Mouse (Mus musculus): Measurements from ENCODE around the gene Cebpe. TPM values are rescaled to one million over a fixed set of nuclear protein-coding genes. Genes with fewer than 3 reads are reported as not detected.

Gene Cebpe
- polyA plus RNA-seq, 1 experiment from 2014 or later, result not detected

DNA sequence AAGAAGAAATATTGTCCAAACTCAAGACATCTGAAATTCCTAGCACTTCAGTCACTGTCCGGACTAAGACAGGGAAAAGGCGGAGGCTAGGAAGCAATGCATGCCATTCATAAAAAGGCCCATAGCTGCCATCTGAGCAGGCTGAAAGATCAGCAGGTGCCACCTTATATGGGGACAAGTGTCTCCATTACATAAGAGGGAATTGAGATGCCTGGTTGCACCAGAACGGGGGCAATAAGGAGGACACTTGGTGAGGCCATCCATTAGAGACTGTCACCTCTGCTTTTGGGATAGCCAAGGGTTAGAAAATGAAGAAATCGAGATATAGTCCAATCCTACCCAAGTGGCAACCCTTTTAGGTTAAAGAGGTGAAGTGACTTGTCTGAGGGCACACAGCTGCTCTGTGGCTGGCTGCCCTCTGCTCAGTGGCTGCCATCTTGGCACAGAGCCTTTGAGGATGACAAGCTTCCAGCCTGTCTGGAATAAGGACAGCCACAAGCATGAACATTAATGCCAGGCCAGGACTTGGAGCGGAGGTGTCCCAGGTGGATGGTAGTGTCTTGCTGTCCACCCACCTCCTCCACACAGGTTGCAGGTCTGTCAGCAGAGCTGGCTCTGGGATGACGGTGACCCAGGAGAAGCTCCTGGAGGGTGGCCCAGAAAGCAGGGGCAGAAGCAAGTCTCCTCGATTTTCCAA lies 8.8 kb upstream of the Cebpe start:
- Histone ChIP-seq H3K4me1 (replicated peaks) (no peaks in the 10 kb centered on the region), H3K27me3 (replicated peaks) (0 out of 2 replicates have a peak, but pooled peaks cover 3% of the 10 kb centered on the region), H3K27ac (ENCODE audit: poor library complexity, severe bottlenecking) (no peak overlapping the region), H3K9me3 (replicated peaks) (no peaks in the 10 kb centered on the region), H3K36me3 (no peaks in the 10 kb centered on the region), H3K4me3 (no peak overlapping the region), H3K9ac (no peak overlapping the region), H3K4me2 (no peak overlapping the region)
- 82% methylated on average over 7 of the region's 7 CpGs for WGBS
- ATAC-seq (ENCODE audit: insufficient number of reproducible peaks, low FRiP score), result no peak

DNA sequence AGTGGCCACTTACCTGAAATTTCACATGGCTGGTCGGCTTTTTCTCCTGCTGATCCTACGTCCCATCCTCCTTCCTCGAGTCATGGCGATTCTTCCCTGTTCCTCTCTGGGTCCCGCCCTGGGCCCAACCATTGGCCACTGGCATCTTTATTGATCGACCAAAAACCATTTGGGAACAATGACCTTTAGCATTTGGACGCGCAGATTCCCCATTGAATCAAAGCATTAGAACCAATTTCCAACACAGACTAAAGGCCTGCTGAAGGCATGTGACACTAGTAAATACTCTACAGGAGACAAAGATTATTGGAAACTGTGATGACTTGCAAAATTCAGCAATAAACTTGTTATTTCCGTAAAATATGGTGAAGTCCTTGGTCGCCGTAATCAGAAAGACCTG lies 8.1 kb upstream of the Cebpe start:
- H3K9me3 ChIP-seq (replicated peaks), result no peaks in the 10 kb centered on the region
- H3K27ac ChIP-seq (ENCODE audit: poor library complexity, severe bottlenecking), result no peak overlapping the region
- 0 out of 2 replicates have a peak, but pooled peaks cover 3% of the 10 kb centered on the region for H3K27me3 ChIP-seq (replicated peaks)
- WGBS, result 83% methylated on average over 11 of the region's 11 CpGs
- no peak overlapping the region for H3K4me2 ChIP-seq
- H3K4me1 ChIP-seq (replicated peaks), result peaks cover under 1% of the 10 kb centered on the region
- no peak overlapping the region for H3K4me3 ChIP-seq
- H3K36me3 ChIP-seq, result no peaks in the 10 kb centered on the region
- no peak for ATAC-seq (ENCODE audit: insufficient number of reproducible peaks, low FRiP score)
- no peak overlapping the region for H3K9ac ChIP-seq

DNA sequence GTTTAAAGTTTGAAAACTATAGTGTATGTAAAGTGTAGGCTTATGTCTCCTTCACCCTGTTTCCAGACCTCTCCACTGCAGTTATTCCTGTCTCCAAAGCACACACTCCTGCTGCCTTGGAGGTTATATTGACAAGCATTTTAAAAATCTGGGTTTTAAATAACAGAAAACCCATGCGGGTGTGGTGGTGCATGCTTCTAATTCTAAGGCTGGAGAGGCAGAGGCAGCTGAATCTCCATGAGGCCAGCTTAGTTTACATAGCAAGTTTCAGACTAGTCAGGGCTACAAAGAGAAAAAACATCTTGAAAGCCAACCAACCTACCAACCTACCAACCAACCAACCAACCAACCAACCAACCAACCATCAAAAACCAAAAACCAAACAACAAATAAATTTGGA lies 3.4 kb upstream of the Cebpe start:
- WGBS, result 51% methylated on average over 1 of the region's 1 CpGs
- H3K4me2 ChIP-seq, result peak overlapping the region; percentile 68

DNA sequence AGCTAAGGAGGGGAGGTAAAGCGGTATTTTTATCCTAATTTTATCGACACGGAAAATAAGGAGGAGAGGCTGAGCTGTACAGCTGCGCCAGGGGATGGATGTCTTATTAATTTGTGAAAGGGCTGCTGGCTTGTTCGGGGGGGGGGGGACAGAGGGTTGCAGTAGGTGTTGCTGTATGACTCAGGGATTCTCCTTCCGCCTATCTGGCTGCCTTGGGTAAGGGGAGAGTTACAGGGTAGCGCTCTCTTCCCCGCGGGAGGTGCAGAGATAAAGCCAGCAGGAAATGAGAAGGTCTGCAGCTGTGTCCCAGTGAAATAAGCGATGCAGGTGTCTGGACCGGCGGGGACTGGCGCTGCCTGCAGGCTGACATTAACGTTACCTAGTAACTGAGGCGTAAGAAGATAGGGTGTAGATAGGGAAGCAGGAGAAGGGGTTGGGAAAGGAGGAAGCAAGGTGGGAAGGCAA lies 2.7 kb upstream of the Cebpe start:
- WGBS, result 3% methylated on average over 15 of the region's 15 CpGs
- Histone ChIP-seq H3K9me3 (replicated peaks) (no peaks in the 10 kb centered on the region), H3K4me1 (replicated peaks) (peaks cover 10% of the 10 kb centered on the region), H3K27ac (ENCODE audit: poor library complexity, severe bottlenecking) (no peak overlapping the region), H3K4me3 (peak overlapping the region; percentile 32), H3K36me3 (no peaks in the 10 kb centered on the region), H3K9ac (peak overlapping the region; percentile 3; the same call in 1 of the 2 replicates), H3K4me2 (peak overlapping the region; percentile 68), H3K27me3 (replicated peaks) (peaks cover 16% of the 10 kb centered on the region; the same call in 1 of the 2 replicates)
- ATAC-seq (ENCODE audit: insufficient number of reproducible peaks, low FRiP score), result peak; percentile 22; the same call in 1 of the 2 replicates

More for the DNA sequence above, 3.4 kb upstream of the Cebpe start:
- Histone ChIP-seq H3K27ac (ENCODE audit: poor library complexity, severe bottlenecking) (no peak overlapping the region), H3K27me3 (replicated peaks) (peaks cover 10% of the 10 kb centered on the region; the same call in 1 of the 2 replicates), H3K9ac (no peak overlapping the region), H3K4me3 (no peak overlapping the region), H3K36me3 (no peaks in the 10 kb centered on the region), H3K4me1 (replicated peaks) (peaks cover 10% of the 10 kb centered on the region), H3K9me3 (replicated peaks) (no peaks in the 10 kb centered on the region)
- ATAC-seq (ENCODE audit: insufficient number of reproducible peaks, low FRiP score), result no peak

DNA sequence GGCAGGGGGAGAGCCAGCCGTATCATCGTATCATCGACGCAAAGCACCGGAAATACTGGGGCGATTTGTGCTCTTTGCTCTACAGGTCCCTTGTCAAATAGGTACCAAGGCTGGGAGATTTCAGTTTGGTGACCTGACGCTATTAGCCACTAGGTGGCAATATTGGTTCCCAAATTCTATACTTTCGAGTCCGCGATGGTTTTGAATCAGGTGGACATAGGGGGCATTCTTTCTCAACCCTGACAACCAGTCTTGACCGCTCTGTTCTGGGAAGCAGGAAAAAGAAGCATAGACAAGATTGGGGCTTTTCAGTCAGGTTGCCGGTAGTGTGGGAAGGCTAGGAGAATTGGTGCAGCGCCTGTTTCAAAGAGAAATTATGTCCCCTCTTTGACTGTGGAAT lies 2.1 kb upstream of the Cebpe start:
- Histone ChIP-seq H3K4me3 (peak overlapping the region; percentile 32), H3K27me3 (replicated peaks) (peaks cover 16% of the 10 kb centered on the region; the same call in 1 of the 2 replicates), H3K9me3 (replicated peaks) (no peaks in the 10 kb centered on the region), H3K9ac (peak overlapping the region; percentile 3; the same call in 1 of the 2 replicates), H3K27ac (ENCODE audit: poor library complexity, severe bottlenecking) (no peak overlapping the region), H3K4me2 (peak overlapping the region; percentile 68), H3K36me3 (no peaks in the 10 kb centered on the region), H3K4me1 (replicated peaks) (peaks cover 11% of the 10 kb centered on the region)
- 1% methylated on average over 13 of the region's 13 CpGs for WGBS
- 0 out of 2 replicates have a peak, but pooled peaks have one; percentile 26 for ATAC-seq (ENCODE audit: insufficient number of reproducible peaks, low FRiP score)

DNA sequence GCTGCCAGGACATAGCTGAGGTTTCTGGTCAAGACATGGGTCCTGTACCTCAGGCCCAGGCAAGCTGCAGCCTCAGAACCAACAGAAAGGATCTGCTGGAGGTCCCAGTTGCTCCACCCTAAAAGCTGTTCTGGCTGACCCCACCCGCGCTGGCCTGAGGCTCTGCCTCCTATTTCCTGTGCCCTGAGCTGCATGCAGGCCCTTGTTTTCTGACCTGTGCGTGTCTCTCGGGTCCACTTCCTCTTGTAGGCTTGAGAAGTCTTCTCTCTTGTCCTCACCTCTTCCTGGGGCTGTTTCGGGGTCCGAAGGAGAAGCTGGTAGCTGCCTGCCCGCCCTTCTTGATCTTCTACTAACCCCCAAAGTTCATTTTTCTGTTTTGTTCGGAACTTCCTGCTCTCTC lies 887 bp upstream of the Cebpe start:
- Histone ChIP-seq H3K9me3 (replicated peaks) (no peaks in the 10 kb centered on the region), H3K4me2 (no peak overlapping the region), H3K27ac (ENCODE audit: poor library complexity, severe bottlenecking) (no peak overlapping the region), H3K36me3 (no peaks in the 10 kb centered on the region), H3K4me1 (replicated peaks) (peaks cover 15% of the 10 kb centered on the region), H3K9ac (no peak overlapping the region), H3K4me3 (no peak overlapping the region), H3K27me3 (replicated peaks) (peaks cover 18% of the 10 kb centered on the region)
- ATAC-seq (ENCODE audit: insufficient number of reproducible peaks, low FRiP score), result no peak
- WGBS, result 57% methylated on average over 8 of the region's 8 CpGs

DNA sequence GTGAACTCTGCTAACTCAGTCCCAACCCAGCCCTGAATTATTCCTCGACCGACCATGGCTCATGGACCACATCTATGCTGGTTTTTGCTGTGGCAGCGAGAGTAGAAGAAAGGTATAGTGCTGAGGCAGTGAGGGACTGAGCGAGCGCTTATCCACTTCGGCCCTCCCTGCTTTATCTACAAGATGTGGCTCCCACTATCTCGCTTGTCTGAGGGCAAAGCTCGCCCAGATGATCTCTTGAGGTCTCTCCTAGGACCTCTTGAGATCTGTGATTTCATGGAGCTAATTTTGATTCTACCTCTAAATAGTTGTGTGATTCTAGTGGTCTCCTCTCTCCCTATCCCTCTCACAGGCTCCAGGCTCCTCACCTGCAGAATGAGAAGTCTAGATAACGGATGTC lies 2.9 kb downstream of the Cebpe start:
- Histone ChIP-seq H3K36me3 (no peaks in the 10 kb centered on the region), H3K4me1 (replicated peaks) (peaks cover 34% of the 10 kb centered on the region), H3K9me3 (replicated peaks) (no peaks in the 10 kb centered on the region), H3K27ac (ENCODE audit: poor library complexity, severe bottlenecking) (no peak overlapping the region), H3K4me2 (no peak overlapping the region), H3K9ac (no peak overlapping the region), H3K27me3 (replicated peaks) (peaks cover 20% of the 10 kb centered on the region), H3K4me3 (no peak overlapping the region)
- no peak for ATAC-seq (ENCODE audit: insufficient number of reproducible peaks, low FRiP score)
- WGBS, result 50% methylated on average over 9 of the region's 9 CpGs

DNA sequence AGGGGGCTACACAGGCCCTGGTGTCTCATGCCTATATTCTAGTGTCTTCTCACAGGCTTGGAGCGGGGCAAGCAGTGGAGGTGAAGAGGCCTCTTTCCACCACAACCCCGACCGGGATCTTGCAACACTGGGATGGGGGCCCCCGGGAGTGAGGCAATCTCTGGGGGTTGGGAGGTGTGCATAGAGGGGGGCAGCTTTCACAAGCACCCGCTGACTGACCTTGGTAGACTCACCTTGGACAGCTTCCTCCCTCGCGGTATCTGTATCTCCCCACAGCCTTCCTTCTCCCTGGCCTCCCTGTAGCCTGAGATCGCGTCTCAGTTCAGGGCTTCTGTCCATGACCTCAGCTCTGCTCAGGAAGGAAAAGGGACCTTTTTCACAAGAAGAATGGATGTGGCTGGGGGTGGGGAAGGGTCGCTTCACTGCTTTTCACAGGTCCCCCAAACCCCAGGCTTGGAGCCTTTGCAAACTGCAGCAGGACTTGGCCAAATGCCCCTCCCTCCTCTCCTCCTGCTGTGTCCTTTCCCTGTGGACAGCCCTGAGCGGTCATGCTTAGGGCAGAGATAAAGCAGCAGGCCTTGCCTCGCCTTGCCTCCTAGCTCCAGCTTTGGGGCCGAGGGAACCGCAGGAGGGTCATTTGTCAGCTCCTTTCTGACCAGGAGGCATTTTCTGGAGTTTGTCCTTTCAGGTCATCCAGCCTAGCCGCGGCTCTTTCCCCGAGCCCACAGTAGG lies 5.2 kb downstream of the Cebpe start:
- H3K9me3 ChIP-seq (replicated peaks), result no peaks in the 10 kb centered on the region
- peak overlapping the region; percentile 68 for H3K27ac ChIP-seq (ENCODE audit: poor library complexity, severe bottlenecking)
- WGBS, result 17% methylated on average over 15 of the region's 17 CpGs
- H3K27me3 ChIP-seq (replicated peaks), result peaks cover 24% of the 10 kb centered on the region
- H3K4me2 ChIP-seq, result peak overlapping the region; percentile 28
- peak overlapping the region; percentile 33; the same call in 1 of the 2 replicates for H3K9ac ChIP-seq
- peak; percentile 33; the same call in 1 of the 2 replicates for ATAC-seq (ENCODE audit: insufficient number of reproducible peaks, low FRiP score)
- no peaks in the 10 kb centered on the region for H3K36me3 ChIP-seq
- no peak overlapping the region for H3K4me3 ChIP-seq
- H3K4me1 ChIP-seq (replicated peaks), result peaks cover 29% of the 10 kb centered on the region

DNA sequence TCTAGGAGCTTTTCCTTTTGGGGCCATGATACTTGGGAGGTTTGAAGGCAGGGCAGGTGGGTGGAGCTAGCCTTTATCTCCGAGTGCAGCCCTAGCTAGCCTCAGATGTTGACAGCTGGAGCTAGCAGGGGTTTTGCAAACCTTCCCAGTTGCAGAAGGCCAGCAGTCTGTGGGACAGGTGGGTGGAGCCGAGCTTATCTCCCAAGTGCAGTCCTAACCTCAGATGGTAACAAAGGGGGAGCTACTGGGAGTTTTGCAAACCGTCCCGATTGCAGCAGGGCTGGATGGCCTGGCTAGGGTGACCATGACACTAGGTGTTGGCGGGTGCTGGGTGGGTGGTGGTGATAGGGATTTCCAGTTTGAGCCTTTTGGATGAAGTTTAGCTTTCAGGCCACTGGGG lies 6.1 kb downstream of the Cebpe start:
- peaks cover 17% of the 10 kb centered on the region for H3K27me3 ChIP-seq (replicated peaks)
- H3K4me2 ChIP-seq, result no peak overlapping the region; the same call in 1 of the 2 replicates
- no peak overlapping the region for H3K4me3 ChIP-seq
- WGBS, result 14% methylated on average over 5 of the region's 5 CpGs
- H3K27ac ChIP-seq (ENCODE audit: poor library complexity, severe bottlenecking), result peak overlapping the region; percentile 68; the same call in 1 of the 2 replicates
- H3K4me1 ChIP-seq (replicated peaks), result peaks cover 30% of the 10 kb centered on the region
- peak; percentile 90 for ATAC-seq (ENCODE audit: insufficient number of reproducible peaks, low FRiP score)
- no peaks in the 10 kb centered on the region for H3K36me3 ChIP-seq
- H3K9ac ChIP-seq, result no peak overlapping the region
- H3K9me3 ChIP-seq (replicated peaks), result no peaks in the 10 kb centered on the region

DNA sequence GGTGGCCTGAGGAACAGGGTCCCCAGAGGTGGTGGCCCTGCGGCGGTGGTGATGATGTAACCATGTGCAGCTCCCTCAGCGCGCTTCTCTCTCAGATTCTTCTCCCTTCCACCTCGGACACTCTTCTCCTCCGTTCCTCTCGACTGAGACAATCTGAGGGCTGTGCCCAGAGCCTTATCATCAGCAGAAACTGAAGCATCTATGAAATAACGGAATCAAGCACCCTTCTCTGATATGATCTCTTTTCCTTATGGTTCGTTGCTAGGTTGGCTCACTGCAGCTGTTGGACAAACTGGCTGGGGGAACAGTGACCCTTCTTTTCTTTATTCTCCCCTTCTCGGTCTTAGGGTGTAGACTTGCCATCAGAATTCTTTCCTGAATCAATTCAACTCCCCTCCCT lies 8.8 kb downstream of the Cebpe start:
- H3K27ac ChIP-seq (ENCODE audit: poor library complexity, severe bottlenecking), result no peak overlapping the region
- peaks cover 8% of the 10 kb centered on the region for H3K27me3 ChIP-seq (replicated peaks)
- no peak overlapping the region for H3K9ac ChIP-seq
- H3K9me3 ChIP-seq (replicated peaks), result no peaks in the 10 kb centered on the region
- H3K4me2 ChIP-seq, result no peak overlapping the region
- H3K4me3 ChIP-seq, result no peak overlapping the region
- peaks cover 35% of the 10 kb centered on the region for H3K4me1 ChIP-seq (replicated peaks)
- WGBS, result 58% methylated on average over 10 of the region's 10 CpGs
- no peaks in the 10 kb centered on the region for H3K36me3 ChIP-seq
- ATAC-seq (ENCODE audit: insufficient number of reproducible peaks, low FRiP score), result no peak

DNA sequence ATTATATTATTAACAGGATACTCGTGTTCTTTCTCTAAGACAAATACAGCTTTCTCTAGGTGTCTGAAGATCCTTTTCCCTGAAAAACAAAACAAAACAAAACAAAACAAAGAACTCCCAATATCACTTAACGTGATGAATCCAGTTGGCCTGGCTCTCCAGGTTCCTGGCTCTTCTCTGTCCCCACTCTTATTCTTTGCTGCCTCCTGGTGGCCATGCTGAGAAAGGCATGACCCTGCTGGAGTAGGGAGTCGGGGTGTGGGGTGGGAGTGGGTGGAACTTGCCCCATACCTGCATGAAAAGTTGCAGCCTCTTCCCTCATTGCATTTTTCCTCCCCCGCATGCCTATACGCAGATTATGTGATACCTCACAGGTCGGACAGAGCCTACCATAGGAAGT lies 10.7 kb downstream of the Cebpe start:
- peak overlapping the region; percentile 43 for H3K4me2 ChIP-seq
- no peaks in the 10 kb centered on the region for H3K9me3 ChIP-seq (replicated peaks)
- H3K9ac ChIP-seq, result no peak overlapping the region
- H3K27me3 ChIP-seq (replicated peaks), result 0 out of 2 replicates have a peak, but pooled peaks cover 5% of the 10 kb centered on the region
- H3K4me1 ChIP-seq (replicated peaks), result peaks cover 20% of the 10 kb centered on the region
- ATAC-seq (ENCODE audit: insufficient number of reproducible peaks, low FRiP score), result no peak
- H3K4me3 ChIP-seq, result no peak overlapping the region
- WGBS, result 6% methylated on average over 6 of the region's 6 CpGs
- no peak overlapping the region for H3K27ac ChIP-seq (ENCODE audit: poor library complexity, severe bottlenecking)
- no peaks in the 10 kb centered on the region for H3K36me3 ChIP-seq

Measured in heart, embryonic 12.5 days (tissue).